Mouse (Mus musculus): ENCODE measurements at regions not wholly inside any gene's neighbourhood (a gene's known extent, or its start where the extent isn't known, plus 50 kb on each side); places are given as distances from the start of the nearest gene placed in this dataset.

DNA sequence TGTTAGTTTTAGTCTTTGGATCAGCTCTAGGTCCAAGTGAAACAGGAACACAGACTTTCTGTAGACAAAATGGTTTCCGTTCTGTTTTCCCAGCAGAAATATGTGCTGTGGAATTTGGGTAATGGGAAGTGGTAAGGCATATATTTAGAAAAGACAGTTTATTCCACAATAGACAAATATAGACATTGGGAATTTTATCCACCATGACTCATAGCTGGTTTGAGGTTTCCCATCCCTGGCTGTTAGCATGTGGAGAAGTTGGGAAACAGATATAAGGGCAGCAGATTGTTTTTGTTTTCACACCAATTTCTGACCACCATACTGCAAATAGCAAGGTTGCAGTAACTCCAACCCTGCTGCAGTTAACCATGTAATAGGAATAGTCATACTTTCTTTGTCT lies 385.0 kb upstream of the Adam34 start:
- no peak for TF ChIP-seq EP300 (optimal IDR thresholded peaks at IDR 0.05)
- no peak for TF ChIP-seq CTCF (IDR thresholded peaks at IDR 0.05; ENCODE audit: low read depth)
